Comparison of ENCODE assay signal across 12 mouse cellular contexts in the genomic region with DNA sequence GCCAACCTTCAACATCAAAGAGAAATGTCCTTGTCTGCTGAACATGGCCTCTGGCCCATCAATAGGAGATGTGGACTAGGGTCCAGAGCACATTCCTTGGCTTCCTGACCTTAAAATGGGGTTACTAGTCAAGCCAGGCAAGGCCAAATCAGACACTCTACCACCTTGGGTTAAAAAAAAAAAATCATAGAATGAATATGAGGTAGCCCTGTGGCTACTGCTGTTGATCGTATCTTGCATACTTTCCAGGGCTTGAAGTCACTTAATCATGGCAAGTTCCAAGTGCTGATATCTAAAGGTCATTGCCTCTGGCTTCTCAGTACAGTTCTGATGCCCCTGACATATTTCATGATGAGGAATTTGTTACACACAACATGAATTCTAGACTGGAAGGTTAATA.
"Had no signal": no experiment of that assay in that cellular context is flagged by ENCODE, and none has a peak within 500 bp of the region (broad histone marks: within the 10 kb centered on the region; RNA-seq: fewer than 3 reads in every experiment).

No protein-coding gene starts in this region.

- H3K4me2 ChIP-seq: limb, embryonic 12.5 days; liver, embryonic 11.5 days; liver, embryonic 15.5 days; midbrain, embryonic 13.5 days; neural tube, embryonic 12.5 days had no signal

- H3K9ac ChIP-seq: limb, embryonic 12.5 days; liver, embryonic 15.5 days; midbrain, embryonic 13.5 days; neural tube, embryonic 12.5 days had no signal

- H3K9me3 ChIP-seq: limb, embryonic 12.5 days; liver, embryonic 15.5 days; midbrain, embryonic 13.5 days; neural tube, embryonic 12.5 days had no signal

- H3K27ac ChIP-seq: limb, embryonic 12.5 days; liver, embryonic 15.5 days; stomach, postnatal 0 days had no signal

- H3K36me3 ChIP-seq: limb, embryonic 12.5 days; liver, embryonic 15.5 days; neural tube, embryonic 12.5 days had no signal

- H3K27me3 ChIP-seq: liver, embryonic 15.5 days; midbrain, embryonic 13.5 days; neural tube, embryonic 12.5 days had no signal

- H3K4me1 ChIP-seq: limb, embryonic 12.5 days had no signal

- H3K4me3 ChIP-seq: layer of hippocampus, adult 2 months; limb, embryonic 12.5 days; liver, embryonic 15.5 days; midbrain, embryonic 13.5 days; neural tube, embryonic 12.5 days had no signal

- DNase-seq: kidney, postnatal 10 days; lung, adult 2 months; lung, postnatal 36 days; thymus, adult 2 months; thymus, postnatal 25 days had no signal
